Mouse (Mus musculus) olfactory bulb, adult 2 months (tissue): ENCODE results near the gene H2-Q7.
"Not testable (repeated sequence)": the region's sequence is repeated elsewhere in the genome, so short reads cannot be mapped to it uniquely, and the experiment has no call there.

ENCODE experiments used
- CTCF ChIP-seq: fragments of 200-500 bp; IDR thresholded peaks from 2 replicates; pipeline ENCODE4 v1.5.1; 2012; ENCODE audit warnings: low read depth, mild to moderate bottlenecking, low read length, moderate library complexity; ENCODE audit not compliant: insufficient read depth
- POLR2A ChIP-seq: fragments of 200-500 bp; IDR thresholded peaks from 2 replicates; pipeline ENCODE4 v1.6.1; 2012; ENCODE audit warnings: mild to moderate bottlenecking, low read depth, low read length, moderate library complexity; ENCODE audit not compliant: insufficient read depth

DNA sequence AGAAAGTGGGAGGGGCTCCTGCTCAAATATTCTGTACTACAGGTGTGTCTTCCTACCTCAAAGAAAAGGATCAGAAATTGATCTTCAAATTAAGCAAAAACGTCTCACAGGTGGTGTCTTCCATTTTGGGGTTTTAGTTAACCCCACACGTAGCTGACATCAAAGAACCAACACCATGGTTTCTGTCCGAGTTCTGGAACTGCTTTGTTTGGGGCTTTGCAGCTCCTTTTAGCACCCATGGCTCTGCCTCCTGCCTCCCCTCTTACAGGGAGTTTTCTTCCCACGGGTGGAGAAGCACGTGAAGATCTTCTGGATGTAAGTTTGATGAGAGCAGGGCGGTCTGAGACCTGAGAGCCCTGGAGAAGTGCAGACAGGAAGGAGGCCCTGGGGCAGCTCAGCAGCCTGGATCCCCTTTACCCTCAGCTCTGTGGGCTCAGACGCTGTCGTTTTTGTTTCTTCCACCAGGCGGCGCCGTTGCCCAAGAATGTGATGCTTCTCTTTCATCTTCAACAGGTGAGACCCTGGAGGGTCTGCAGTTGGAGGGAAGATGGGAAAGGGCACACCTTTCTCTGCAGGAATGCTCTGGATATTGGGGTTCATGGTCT lies 18.6 kb upstream of the H2-Q7 start:
- TF ChIP-seq POLR2A, result not testable (repeated sequence)
- TF ChIP-seq CTCF, result peak; percentile 52; the same call in 1 of the 2 replicates
